Mouse (Mus musculus) lung, embryonic 14.5 days (tissue): Measurements from ENCODE around the gene Dnttip2. TPM values are rescaled to one million over a fixed set of nuclear protein-coding genes. Genes with fewer than 3 reads are reported as not detected.

Source experiments
- ATAC-seq: fragments of 200-750 bp; cut with Nextera tagmentation; 2 replicates; pipeline ENCODE4 v1.8.0; 2017; ENCODE audit warnings: mild to moderate bottlenecking, moderate TSS enrichment, moderate library complexity; ENCODE audit not compliant: insufficient read depth
- DNase-seq: peaks from one replicate; pipeline ENCODE4 v3.0.0-alpha.2; 2015
- H3K27ac ChIP-seq: fragments of 300-500 bp; sonication (generic); 2 replicates; pipeline ENCODE4 v1.5.1; 2014; ENCODE audit warnings: low read depth, mild to moderate bottlenecking, moderate library complexity
- H3K27me3 ChIP-seq: fragments of 300-500 bp; sonication (generic); 2 replicates; pipeline ENCODE4 v1.6.1; 2014; ENCODE audit warnings: low read length, control low read depth; ENCODE audit not compliant: insufficient read depth
- H3K36me3 ChIP-seq: fragments of 300-500 bp; sonication (generic); 2 replicates; pipeline ENCODE4 v1.6.1; 2014; ENCODE audit warnings: control low read depth; ENCODE audit not compliant: insufficient read depth
- H3K4me1 ChIP-seq: fragments of 300-500 bp; sonication (generic); 2 replicates; pipeline ENCODE4 v1.6.1; 2014; ENCODE audit warnings: antibody characterized with exemption, control low read depth; ENCODE audit not compliant: insufficient read depth
- H3K4me2 ChIP-seq: fragments of 300-500 bp; sonication (generic); 2 replicates; pipeline ENCODE4 v1.6.1; 2014; ENCODE audit warnings: mild to moderate bottlenecking
- H3K4me3 ChIP-seq: fragments of 300-500 bp; sonication (generic); 2 replicates; pipeline ENCODE4 v1.5.1; 2014; ENCODE audit warnings: low read depth, low read length
- H3K9ac ChIP-seq: fragments of 300-500 bp; sonication (generic); 2 replicates; pipeline ENCODE4 v1.6.1; 2014
- H3K9me3 ChIP-seq: fragments of 300-500 bp; sonication (generic); 2 replicates; pipeline ENCODE4 v1.6.1; 2016; ENCODE audit warnings: low read depth, low read length, control low read depth
- CTCF ChIP-seq: IDR thresholded peaks from 2 replicates; pipeline ENCODE4 v1.5.1; 2016; ENCODE audit warnings: antibody characterized with exemption, low read depth
- WGBS: fragments of 180-500 bp; shearing (Covaris S2); extraction: QIAGEN DNeasy Blood & Tissue Kit; methylation state at CpG from one replicate; pipeline ENCODE4 v1.1.7; 2014; 5-methylcytosine and 5-hydroxymethylcytosine counted together
- polyA plus RNA-seq: library from polyadenylated mRNA; unstranded; fragments of >200 nt; fragmentation: Nextera tagmentation; extraction: Ambion mirVana; gene quantifications from 2 replicates; pipeline ENCODE4 v1.2.1, GENCODE M21; 2014

Dnttip2 gene
- polyA plus RNA-seq, 1 experiment from 2014 or later = 77.8 TPM

- H3K36me3 ChIP-seq = no peaks in the 10 kb centered on the region
- WGBS = 66% methylated on average over 10 of the region's 10 CpGs
- DNase-seq (no peak), ATAC-seq (no peak)
- no peak overlapping the region for H3K9ac ChIP-seq
- no peak overlapping the region for H3K4me3 ChIP-seq
- no peaks in the 10 kb centered on the region for H3K27me3 ChIP-seq
- TF ChIP-seq CTCF = no peak
- H3K27ac ChIP-seq = no peak overlapping the region
- H3K4me2 ChIP-seq = no peak overlapping the region
- H3K9me3 ChIP-seq = no peaks in the 10 kb centered on the region
- H3K4me1 ChIP-seq = peaks cover 2% of the 10 kb centered on the region; the same call in 1 of the 2 replicates
Measured at GRCm38 (mm10) chr3:122312936-122313629, 38.9 kb downstream of the Dnttip2 start.

DNA sequence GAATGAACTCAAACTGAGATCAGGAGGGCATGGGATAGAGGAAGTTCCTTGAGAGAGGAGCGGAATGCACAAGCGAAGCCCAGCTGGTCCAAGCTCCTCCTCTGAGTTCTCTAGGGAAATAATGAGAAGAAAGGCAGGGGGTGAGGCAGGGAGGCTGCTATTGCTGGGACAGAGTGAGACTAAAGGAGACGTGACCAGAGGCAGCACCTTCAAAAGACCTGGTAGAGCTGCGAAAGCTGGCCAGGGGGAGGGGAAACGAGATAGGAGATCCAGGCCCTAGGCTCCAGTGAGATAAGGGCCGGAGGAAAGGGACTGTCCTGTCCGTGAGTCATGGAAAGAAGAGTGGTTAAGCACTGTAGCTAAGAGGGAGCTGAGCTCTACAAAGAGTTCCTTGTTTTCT, 39.7 kb downstream of the Dnttip2 start:
- H3K27ac ChIP-seq = no peak overlapping the region
- no peaks in the 10 kb centered on the region for H3K27me3 ChIP-seq
- no peak for ATAC-seq
- H3K36me3 ChIP-seq = no peaks in the 10 kb centered on the region
- no peak for DNase-seq
- H3K9ac ChIP-seq = no peak overlapping the region
- H3K4me2 ChIP-seq = no peak overlapping the region
- no peak for TF ChIP-seq CTCF
- H3K9me3 ChIP-seq = no peaks in the 10 kb centered on the region
- H3K4me1 ChIP-seq = peaks cover 2% of the 10 kb centered on the region; the same call in 1 of the 2 replicates
- no peak overlapping the region for H3K4me3 ChIP-seq
- WGBS = 49% methylated on average over 7 of the region's 7 CpGs

DNA sequence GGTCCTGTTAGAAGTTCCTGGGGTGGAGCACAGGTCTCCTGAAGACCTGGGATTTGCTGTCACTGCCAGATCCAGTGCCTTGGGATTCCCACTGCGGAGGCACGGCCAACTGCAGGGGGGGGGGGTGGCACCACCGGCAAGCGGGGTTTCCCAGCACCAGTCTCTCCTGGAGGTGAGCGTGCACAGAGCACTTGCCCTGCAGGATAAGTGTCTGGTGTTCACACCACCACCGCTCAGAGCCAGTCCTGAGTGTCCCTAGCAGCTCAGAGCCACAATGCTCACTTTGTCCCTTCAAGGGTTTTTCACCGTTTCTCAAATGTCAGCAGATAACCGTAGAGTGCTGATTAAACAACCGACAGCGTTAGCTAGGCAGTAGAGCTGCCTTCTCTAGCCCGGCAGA, 42.4 kb downstream of the Dnttip2 start:
- Histone ChIP-seq H3K4me3 (0 out of 2 replicates have a peak overlapping the region, but pooled peaks have one; percentile 7), H3K27me3 (no peaks in the 10 kb centered on the region), H3K4me1 (peaks cover 2% of the 10 kb centered on the region; the same call in 1 of the 2 replicates), H3K4me2 (peak overlapping the region; percentile 46), H3K9ac (no peak overlapping the region; the same call in 1 of the 2 replicates), H3K9me3 (no peaks in the 10 kb centered on the region), H3K36me3 (no peaks in the 10 kb centered on the region), H3K27ac (peak overlapping the region; percentile 65)
- ATAC-seq (peak; percentile 94), DNase-seq (peak; percentile 71)
- 11% methylated on average over 11 of the region's 11 CpGs for WGBS
- peak; percentile 31 for TF ChIP-seq CTCF

DNA sequence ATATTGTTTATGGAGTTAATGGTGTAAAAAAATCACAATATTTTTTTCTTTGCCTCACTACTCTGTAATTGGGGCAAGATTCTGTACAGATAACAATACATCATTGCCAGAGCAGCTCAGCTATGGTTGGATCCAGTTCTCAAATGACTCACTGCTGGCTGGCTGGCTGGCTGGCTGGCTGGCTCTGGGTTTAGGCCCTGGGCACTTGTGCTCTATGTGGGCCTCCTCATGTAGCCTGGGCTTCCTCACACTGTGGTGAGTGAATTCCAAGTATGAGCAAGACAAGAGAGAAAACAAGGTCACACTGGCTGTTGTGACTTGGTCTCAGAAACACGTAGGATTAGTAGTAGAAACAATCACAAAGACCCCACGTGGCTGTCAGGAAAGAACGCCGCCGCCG, 43.2 kb downstream of the Dnttip2 start:
- Histone ChIP-seq H3K27ac (peak overlapping the region; percentile 65), H3K4me1 (peaks cover 2% of the 10 kb centered on the region; the same call in 1 of the 2 replicates), H3K36me3 (no peaks in the 10 kb centered on the region), H3K9me3 (no peaks in the 10 kb centered on the region), H3K9ac (no peak overlapping the region), H3K27me3 (no peaks in the 10 kb centered on the region), H3K4me2 (no peak overlapping the region; the same call in 1 of the 2 replicates), H3K4me3 (no peak overlapping the region)
- ATAC-seq (no peak), DNase-seq (no peak)
- WGBS = 78% methylated on average over 6 of the region's 6 CpGs
- TF ChIP-seq CTCF = no peak

DNA sequence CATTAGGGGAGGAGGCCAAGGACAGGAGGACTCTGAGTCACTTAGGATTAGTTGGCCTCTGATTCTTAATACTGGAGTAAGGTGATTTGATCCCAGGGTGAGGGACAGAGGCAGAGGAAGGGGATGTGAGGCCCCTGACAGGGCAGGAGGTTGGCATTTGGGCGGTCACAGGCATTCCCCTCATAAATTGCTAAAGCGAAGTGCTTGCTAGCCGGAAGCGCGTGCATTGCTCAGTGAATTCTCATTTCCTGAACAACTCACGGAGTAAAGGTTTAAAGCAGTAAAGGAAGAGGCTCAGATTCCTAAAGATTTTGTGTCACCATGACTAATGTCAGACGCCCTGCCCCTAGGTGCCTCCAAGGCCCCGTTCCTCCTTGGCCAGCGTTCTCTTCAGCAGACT, 48.0 kb downstream of the Dnttip2 start:
- Histone ChIP-seq H3K4me2 (no peak overlapping the region), H3K4me3 (no peak overlapping the region), H3K9ac (no peak overlapping the region), H3K27ac (no peak overlapping the region), H3K4me1 (no peaks in the 10 kb centered on the region), H3K36me3 (no peaks in the 10 kb centered on the region), H3K9me3 (no peaks in the 10 kb centered on the region), H3K27me3 (no peaks in the 10 kb centered on the region)
- WGBS = 64% methylated on average over 9 of the region's 9 CpGs
- ATAC-seq = no peak
- peak; percentile 36 for DNase-seq
- no peak for TF ChIP-seq CTCF

- no peak overlapping the region for H3K9ac ChIP-seq
- H3K27me3 ChIP-seq = no peaks in the 10 kb centered on the region
- no peaks in the 10 kb centered on the region for H3K36me3 ChIP-seq
- ATAC-seq = no peak
- WGBS = 78% methylated on average over 6 of the region's 6 CpGs
- no peak overlapping the region for H3K27ac ChIP-seq
- H3K4me3 ChIP-seq = no peak overlapping the region
- TF ChIP-seq CTCF = no peak
- H3K9me3 ChIP-seq = no peaks in the 10 kb centered on the region
- DNase-seq = no peak
- H3K4me2 ChIP-seq = no peak overlapping the region
- H3K4me1 ChIP-seq = no peaks in the 10 kb centered on the region
Measured at GRCm38 (mm10) chr3:122323841-122324240, 49.7 kb downstream of the Dnttip2 start.

- no peak overlapping the region for H3K27ac ChIP-seq
- no peak for ATAC-seq
- no peaks in the 10 kb centered on the region for H3K36me3 ChIP-seq
- no peak overlapping the region for H3K4me2 ChIP-seq
- no peak overlapping the region for H3K9ac ChIP-seq
- TF ChIP-seq CTCF = no peak
- DNase-seq = no peak
- no peaks in the 10 kb centered on the region for H3K27me3 ChIP-seq
- H3K4me3 ChIP-seq = no peak overlapping the region
- H3K4me1 ChIP-seq = no peaks in the 10 kb centered on the region
- H3K9me3 ChIP-seq = no peaks in the 10 kb centered on the region
- 81% methylated on average over 3 of the region's 3 CpGs for WGBS
Measured at GRCm38 (mm10) chr3:122324528-122324927, 50.3 kb downstream of the Dnttip2 start.
